Mouse (Mus musculus) hindbrain, embryonic 12.5 days (tissue): ENCODE measurements around the gene Alkbh6. TPM values are rescaled to one million over a fixed set of nuclear protein-coding genes. Genes with fewer than 3 reads are reported as not detected.

ENCODE experiments used
- ATAC-seq: fragments of 200-750 bp; cut with Nextera tagmentation; 2 replicates; pipeline ENCODE4 v1.8.0; 2017; ENCODE audit warnings: moderate TSS enrichment; ENCODE audit not compliant: low FRiP score
- H3K27ac ChIP-seq: fragments of 300-500 bp; sonication (generic); 2 replicates; pipeline ENCODE4 v1.5.1; 2016; ENCODE audit warnings: mild to moderate bottlenecking
- H3K27me3 ChIP-seq: fragments of 300-500 bp; sonication (generic); 2 replicates; pipeline ENCODE4 v1.6.1; 2016; ENCODE audit warnings: mild to moderate bottlenecking
- H3K36me3 ChIP-seq: fragments of 300-500 bp; sonication (generic); 2 replicates; pipeline ENCODE4 v1.6.1; 2016; ENCODE audit warnings: mild to moderate bottlenecking
- H3K4me1 ChIP-seq: fragments of 300-500 bp; sonication (generic); 2 replicates; pipeline ENCODE4 v1.6.1; 2016
- H3K4me2 ChIP-seq: fragments of 300-500 bp; sonication (generic); replicated peaks from 2 replicates; pipeline ENCODE4 v1.6.1; 2016; ENCODE audit warnings: mild to moderate bottlenecking
- H3K4me3 ChIP-seq: fragments of 300-500 bp; sonication (generic); 2 replicates; pipeline ENCODE4 v1.5.1; 2016; ENCODE audit warnings: mild to moderate bottlenecking
- H3K9ac ChIP-seq: fragments of 300-500 bp; sonication (generic); 2 replicates; pipeline ENCODE4 v1.6.1; 2016; ENCODE audit warnings: mild to moderate bottlenecking, moderate library complexity
- H3K9me3 ChIP-seq: fragments of 300-500 bp; sonication (generic); replicated peaks from 2 replicates; pipeline ENCODE4 v1.6.1; 2016; ENCODE audit warnings: mild to moderate bottlenecking
- WGBS: fragments of 180-500 bp; shearing (Covaris S2); methylation state at CpG from one replicate; pipeline ENCODE4 v1.1.7; 2016; 5-methylcytosine and 5-hydroxymethylcytosine counted together
- polyA plus RNA-seq: library from polyadenylated mRNA; unstranded; fragments of >200 nt; fragmentation: Nextera tagmentation; extraction: Ambion mirVana; gene quantifications from 2 replicates; pipeline ENCODE4 v1.2.1, GENCODE M21; 2016

Alkbh6 gene
- polyA plus RNA-seq, 1 experiment from 2014 or later = 93.5 TPM

DNA sequence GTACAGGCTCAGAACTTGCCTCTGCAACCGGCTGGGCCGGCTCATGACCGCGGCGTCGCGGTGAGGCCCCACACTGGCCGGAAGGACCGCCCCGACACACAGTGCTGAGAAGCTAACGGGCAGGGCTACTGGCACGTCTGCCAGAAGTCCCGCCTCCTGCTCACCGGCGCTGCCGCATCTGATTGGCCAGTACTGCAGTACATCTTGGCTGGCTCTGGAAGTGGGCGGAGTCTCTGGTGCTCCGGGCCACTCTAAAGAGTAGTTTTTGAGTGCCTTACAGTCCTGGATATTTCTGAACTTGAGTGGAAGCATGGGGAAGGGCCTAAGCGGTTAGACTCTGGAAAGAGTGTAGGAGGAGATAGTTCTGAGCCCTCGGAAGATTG is 13.8 kb downstream of the Alkbh6 start:
- ATAC-seq = peak; percentile 99
- no peaks in the 10 kb centered on the region for H3K36me3 ChIP-seq
- H3K27ac ChIP-seq = peak overlapping the region; percentile 86
- H3K9ac ChIP-seq = peak overlapping the region; percentile 79
- H3K4me1 ChIP-seq = peaks cover 16% of the 10 kb centered on the region
- peak overlapping the region; percentile 76 for H3K4me2 ChIP-seq
- H3K4me3 ChIP-seq = peak overlapping the region; percentile 75
- H3K27me3 ChIP-seq = no peaks in the 10 kb centered on the region; the same call in 1 of the 2 replicates
- under 1% methylated on average over 20 of the region's 20 CpGs for WGBS
- 0 out of 2 replicates have a peak, but pooled peaks cover 4% of the 10 kb centered on the region for H3K9me3 ChIP-seq

DNA sequence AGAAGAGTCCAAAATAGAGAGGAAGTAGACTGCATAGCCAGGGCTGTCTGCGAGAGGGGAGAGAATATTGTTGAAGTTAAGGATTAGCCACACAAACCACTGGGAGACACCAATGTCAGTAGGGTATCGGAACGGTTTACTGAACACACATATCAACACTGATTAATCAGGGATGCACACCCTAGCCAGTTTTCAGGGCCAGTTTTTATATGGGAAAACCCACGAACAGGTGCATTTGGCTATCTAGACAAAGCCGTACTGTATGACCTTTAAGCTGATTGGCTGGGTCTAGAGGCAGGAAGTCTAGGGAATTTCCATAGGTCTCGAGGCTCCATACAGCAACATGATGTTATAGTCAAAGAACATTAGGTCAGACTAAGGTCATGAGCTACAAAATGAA is 14.3 kb downstream of the Alkbh6 start:
- peaks cover 16% of the 10 kb centered on the region for H3K4me1 ChIP-seq
- H3K9me3 ChIP-seq = 0 out of 2 replicates have a peak, but pooled peaks cover 4% of the 10 kb centered on the region
- peak overlapping the region; percentile 76 for H3K4me2 ChIP-seq
- WGBS = 38% methylated on average over 6 of the region's 6 CpGs
- H3K36me3 ChIP-seq = no peaks in the 10 kb centered on the region
- peak overlapping the region; percentile 75 for H3K4me3 ChIP-seq
- peak; percentile 5; the same call in 1 of the 2 replicates for ATAC-seq
- H3K27ac ChIP-seq = peak overlapping the region; percentile 86; the same call in 1 of the 2 replicates
- H3K9ac ChIP-seq = peak overlapping the region; percentile 79; the same call in 1 of the 2 replicates
- no peaks in the 10 kb centered on the region; the same call in 1 of the 2 replicates for H3K27me3 ChIP-seq

DNA sequence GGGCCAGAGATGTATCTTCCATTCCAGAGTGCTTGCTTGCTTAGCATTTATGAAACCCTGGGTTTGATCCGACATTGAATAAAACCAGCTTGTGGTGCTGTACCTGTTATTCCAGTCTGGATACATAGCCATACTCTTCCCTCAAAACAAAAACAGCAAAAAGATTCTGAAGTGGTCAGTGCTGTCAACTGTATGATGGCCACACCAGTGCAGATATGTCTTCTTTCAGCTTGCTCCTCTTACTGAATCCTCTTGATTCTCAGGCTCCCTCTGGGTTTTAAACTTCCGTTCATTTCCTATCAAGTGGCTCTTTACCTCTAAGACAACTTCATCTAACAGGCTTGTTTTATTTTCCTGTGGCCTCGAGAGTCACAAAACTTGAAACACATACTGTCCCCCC is 15.3 kb downstream of the Alkbh6 start, which contains the start of gene Sdhaf1:
Gene Sdhaf1, minus strand, starts transcription at position 101 of the 400 bp plus-strand sequence.
- H3K4me3 ChIP-seq = peak within 1 kb of the TSS; percentile 75
- H3K4me1 ChIP-seq = peaks cover 16% of the 10 kb centered on the region
- no peak for ATAC-seq
- H3K27ac ChIP-seq = peak within 1 kb of the TSS; percentile 86; the same call in 1 of the 2 replicates
- no peaks in the 10 kb centered on the region for H3K36me3 ChIP-seq
- 71% methylated on average over 3 of the region's 3 CpGs for WGBS
- peaks cover 7% of the 10 kb centered on the region for H3K27me3 ChIP-seq
- H3K9ac ChIP-seq = 0 out of 2 replicates have a peak within 1 kb of the TSS, but pooled peaks have one; percentile 79
- H3K9me3 ChIP-seq = 0 out of 2 replicates have a peak, but pooled peaks cover 4% of the 10 kb centered on the region
- H3K4me2 ChIP-seq = peak within 1 kb of the TSS; percentile 76

- ATAC-seq = no peak
- WGBS = 85% methylated on average over 5 of the region's 5 CpGs
- no peaks in the 10 kb centered on the region for H3K36me3 ChIP-seq
Observed at GRCm38 (mm10) chr7:30324300-30324944, 15.9 kb downstream of the Alkbh6 start.

DNA sequence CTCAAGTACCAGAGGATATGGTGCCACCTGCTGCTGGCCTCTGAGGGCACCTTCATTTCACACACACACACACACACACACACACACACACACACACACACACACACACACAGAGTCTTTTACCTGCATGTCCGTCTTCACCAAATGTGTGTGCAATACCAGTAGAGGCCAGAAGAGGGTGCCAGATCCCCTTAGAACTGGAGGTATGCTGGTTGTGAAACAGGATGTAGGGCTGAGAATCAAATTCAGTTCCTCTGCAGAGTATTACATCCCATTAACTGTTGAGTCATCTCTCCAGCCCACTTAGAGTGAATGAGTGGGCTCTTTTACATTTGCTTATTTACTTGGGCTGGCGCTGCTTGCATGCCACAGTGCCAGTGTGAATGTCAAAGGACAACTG is 16.8 kb downstream of the Alkbh6 start:
- Histone ChIP-seq H3K4me2 (no peak overlapping the region), H3K4me1 (peaks cover 16% of the 10 kb centered on the region), H3K4me3 (no peak overlapping the region), H3K27ac (no peak overlapping the region), H3K9ac (no peak overlapping the region), H3K36me3 (no peaks in the 10 kb centered on the region), H3K9me3 (0 out of 2 replicates have a peak, but pooled peaks cover 4% of the 10 kb centered on the region), H3K27me3 (peaks cover 7% of the 10 kb centered on the region)
- no peak for ATAC-seq
- 44% methylated on average over 2 of the region's 2 CpGs for WGBS

More at GRCm38 (mm10) chr7:30324300-30324944, 15.9 kb downstream of the Alkbh6 start:
- H3K27ac ChIP-seq = no peak overlapping the region
- H3K4me3 ChIP-seq = no peak overlapping the region
- no peak overlapping the region for H3K9ac ChIP-seq
- H3K9me3 ChIP-seq = 0 out of 2 replicates have a peak, but pooled peaks cover 4% of the 10 kb centered on the region
- no peak overlapping the region for H3K4me2 ChIP-seq
- H3K4me1 ChIP-seq = peaks cover 16% of the 10 kb centered on the region
- H3K27me3 ChIP-seq = peaks cover 7% of the 10 kb centered on the region

GRCm38 (mm10) chr7:30326427-30326826 is 17.9 kb downstream of the Alkbh6 start:
- H3K27ac ChIP-seq = no peak overlapping the region
- H3K4me2 ChIP-seq = no peak overlapping the region
- no peak for ATAC-seq
- H3K36me3 ChIP-seq = no peaks in the 10 kb centered on the region
- peaks cover 7% of the 10 kb centered on the region for H3K27me3 ChIP-seq
- H3K9me3 ChIP-seq = 0 out of 2 replicates have a peak, but pooled peaks cover 4% of the 10 kb centered on the region
- H3K4me3 ChIP-seq = no peak overlapping the region
- H3K9ac ChIP-seq = no peak overlapping the region
- peaks cover 11% of the 10 kb centered on the region for H3K4me1 ChIP-seq

- no peak overlapping the region for H3K9ac ChIP-seq
- 0 out of 2 replicates have a peak, but pooled peaks cover 4% of the 10 kb centered on the region for H3K9me3 ChIP-seq
- no peak overlapping the region for H3K4me3 ChIP-seq
- H3K4me2 ChIP-seq = no peak overlapping the region
- peaks cover 13% of the 10 kb centered on the region for H3K4me1 ChIP-seq
- 59% methylated on average over 15 of the region's 15 CpGs for WGBS
- H3K27ac ChIP-seq = no peak overlapping the region
- no peak for ATAC-seq
- H3K27me3 ChIP-seq = peaks cover 7% of the 10 kb centered on the region
- no peaks in the 10 kb centered on the region for H3K36me3 ChIP-seq
Observed at GRCm38 (mm10) chr7:30327140-30327539, 18.6 kb downstream of the Alkbh6 start.

DNA sequence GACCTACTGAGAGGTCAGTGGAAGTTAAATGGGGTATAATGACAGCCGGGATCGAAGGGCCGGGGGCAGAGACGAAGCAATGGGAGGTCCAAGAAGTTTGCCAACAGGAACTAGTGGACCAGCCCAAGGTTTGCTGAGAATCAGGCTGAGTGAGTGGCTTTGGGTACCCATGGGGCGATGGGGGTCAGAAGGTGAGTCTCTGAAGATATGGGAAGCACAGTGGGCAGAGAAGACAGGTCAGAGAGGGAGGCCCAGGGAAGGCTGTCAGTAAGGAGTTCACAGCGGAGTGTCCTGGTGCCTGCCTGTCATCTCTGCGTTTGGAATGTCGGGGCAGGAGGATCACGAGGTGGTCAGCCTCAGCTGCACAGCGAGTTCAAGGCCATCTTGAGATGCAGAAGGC is 19.9 kb downstream of the Alkbh6 start:
- peak overlapping the region; percentile 8; the same call in 1 of the 2 replicates for H3K9ac ChIP-seq
- peaks cover 8% of the 10 kb centered on the region for H3K27me3 ChIP-seq
- no peak for ATAC-seq
- H3K36me3 ChIP-seq = no peaks in the 10 kb centered on the region
- no peak overlapping the region for H3K27ac ChIP-seq
- 0 out of 2 replicates have a peak, but pooled peaks cover 4% of the 10 kb centered on the region for H3K9me3 ChIP-seq
- peaks cover 10% of the 10 kb centered on the region for H3K4me1 ChIP-seq
- H3K4me2 ChIP-seq = no peak overlapping the region
- WGBS = 58% methylated on average over 10 of the region's 10 CpGs
- H3K4me3 ChIP-seq = no peak overlapping the region

GRCm38 (mm10) chr7:30331887-30332286 is 23.4 kb downstream of the Alkbh6 start:
- Histone ChIP-seq H3K4me3 (peak overlapping the region; percentile 8), H3K9me3 (no peaks in the 10 kb centered on the region), H3K9ac (peak overlapping the region; percentile 18; the same call in 1 of the 2 replicates), H3K4me1 (peaks cover 14% of the 10 kb centered on the region), H3K27me3 (peaks cover 31% of the 10 kb centered on the region), H3K27ac (peak overlapping the region; percentile 12), H3K4me2 (peak overlapping the region; percentile 48), H3K36me3 (no peaks in the 10 kb centered on the region)
- peak; percentile 96 for ATAC-seq
- 4% methylated on average over 13 of the region's 13 CpGs for WGBS

DNA sequence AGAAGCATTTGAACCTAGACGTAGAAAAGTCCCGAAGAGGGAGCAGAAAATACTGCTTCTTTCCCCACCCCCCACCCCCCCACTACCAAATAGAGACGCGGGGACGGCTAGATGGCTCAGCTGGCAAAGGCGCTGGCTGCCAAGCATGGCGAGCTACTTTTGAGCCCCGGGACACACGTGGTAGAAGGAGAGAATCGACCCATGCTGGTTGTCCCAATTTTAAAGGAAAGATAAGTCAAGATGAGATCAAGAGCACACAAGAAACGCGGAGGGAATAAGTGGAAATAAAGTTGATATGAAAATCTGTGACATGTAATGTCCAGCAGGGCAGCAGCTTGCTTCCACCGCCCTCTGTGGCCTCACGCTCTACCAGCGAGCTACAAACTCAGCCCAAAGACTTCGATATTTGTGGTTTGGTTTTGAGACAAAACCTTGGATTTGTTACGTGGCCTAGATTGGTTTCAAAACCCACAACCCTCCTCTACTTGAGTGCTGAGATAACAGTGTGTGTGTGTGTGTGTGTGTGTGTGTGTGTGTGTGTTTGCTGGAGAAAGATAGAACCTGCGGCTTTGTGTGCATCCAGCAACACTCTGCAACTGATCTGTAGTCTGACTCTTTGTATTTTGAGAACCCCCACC is 24.2 kb downstream of the Alkbh6 start:
- Histone ChIP-seq H3K9ac (no peak overlapping the region), H3K27me3 (peaks cover 31% of the 10 kb centered on the region), H3K4me1 (peaks cover 10% of the 10 kb centered on the region), H3K36me3 (no peaks in the 10 kb centered on the region), H3K27ac (no peak overlapping the region), H3K4me3 (no peak overlapping the region), H3K4me2 (peak overlapping the region; percentile 48; the same call in 1 of the 2 replicates), H3K9me3 (no peaks in the 10 kb centered on the region)
- no peak for ATAC-seq
- 70% methylated on average over 18 of the region's 18 CpGs for WGBS

GRCm38 (mm10) chr7:30333436-30333835 is 24.9 kb downstream of the Alkbh6 start:
- 60% methylated on average over 4 of the region's 4 CpGs for WGBS
- peaks cover 28% of the 10 kb centered on the region for H3K27me3 ChIP-seq
- H3K27ac ChIP-seq = no peak overlapping the region
- ATAC-seq = 0 out of 2 replicates have a peak, but pooled peaks have one; percentile 15
- H3K36me3 ChIP-seq = no peaks in the 10 kb centered on the region
- peaks cover 10% of the 10 kb centered on the region for H3K4me1 ChIP-seq
- H3K9me3 ChIP-seq = no peaks in the 10 kb centered on the region
- H3K4me2 ChIP-seq = no peak overlapping the region
- H3K4me3 ChIP-seq = no peak overlapping the region
- H3K9ac ChIP-seq = no peak overlapping the region

DNA sequence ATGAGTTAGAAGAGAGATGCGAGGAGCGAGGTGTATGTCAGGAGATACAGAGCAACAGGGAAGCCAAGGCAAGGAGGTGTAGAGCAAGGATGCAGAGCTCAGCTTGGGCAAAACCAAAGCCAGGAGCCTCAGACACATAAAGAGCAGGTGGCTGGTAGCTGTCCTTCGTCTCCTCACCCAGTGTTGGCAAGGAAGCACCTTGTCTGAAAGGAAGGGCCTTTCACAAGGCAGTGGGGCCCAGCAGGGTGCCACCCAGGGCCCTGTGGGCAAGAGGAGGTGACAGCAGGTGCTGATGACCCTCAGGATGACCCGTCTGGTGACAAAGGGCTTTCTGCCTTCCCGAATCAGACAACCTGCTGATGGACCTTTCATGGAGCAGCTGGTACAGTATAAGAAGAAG is 26.0 kb downstream of the Alkbh6 start:
- Histone ChIP-seq H3K27ac (no peak overlapping the region), H3K4me2 (no peak overlapping the region), H3K4me1 (peaks cover 10% of the 10 kb centered on the region), H3K9ac (no peak overlapping the region), H3K27me3 (peaks cover 29% of the 10 kb centered on the region), H3K9me3 (no peaks in the 10 kb centered on the region), H3K4me3 (no peak overlapping the region), H3K36me3 (no peaks in the 10 kb centered on the region)
- 60% methylated on average over 5 of the region's 5 CpGs for WGBS
- ATAC-seq = no peak
